Mouse (Mus musculus) kidney, adult 11 months (tissue): ENCODE results near the gene Abcd3.

Experiments
- DNase-seq: peaks from one replicate; pipeline ENCODE4 v3.0.0; 2022

Abcd3 gene

DNA sequence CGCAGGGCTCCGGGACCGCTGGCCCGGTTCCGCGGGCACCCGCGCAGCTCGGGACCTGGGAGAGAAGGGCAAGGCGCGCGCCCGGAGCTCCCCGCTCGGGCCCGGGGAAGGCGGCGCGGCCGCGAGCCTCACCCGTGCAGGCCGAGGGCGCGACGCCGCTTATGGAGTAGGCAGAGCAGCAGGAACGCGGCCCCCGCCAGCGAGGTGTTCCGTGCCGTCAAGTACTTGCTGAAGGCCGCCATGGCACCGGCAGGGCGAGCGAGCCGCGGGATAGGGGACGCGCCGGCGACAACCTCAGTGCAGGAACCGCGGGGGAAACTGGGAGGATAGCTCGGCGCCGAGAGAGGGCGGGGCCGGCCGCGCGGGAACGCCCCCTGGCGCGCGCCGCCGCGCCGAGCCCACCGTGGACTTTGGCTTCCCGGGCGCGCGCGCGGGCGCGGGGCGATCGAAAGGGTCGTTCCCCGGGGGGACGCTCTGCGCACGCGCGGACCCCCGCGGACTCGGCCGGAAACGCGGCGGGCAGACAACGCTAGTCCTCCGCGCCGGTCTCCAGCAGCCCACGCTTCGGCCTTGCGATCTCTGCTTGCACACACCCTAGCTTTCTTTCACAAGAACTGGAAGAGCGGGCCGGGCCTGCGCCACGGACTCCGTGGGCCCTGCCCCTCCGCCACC lies at the start of gene Abcd3:
Abcd3 (minus strand) TSS at position 426 of the 672 bp plus-strand sequence.
- peak; percentile 88 for DNase-seq

DNA sequence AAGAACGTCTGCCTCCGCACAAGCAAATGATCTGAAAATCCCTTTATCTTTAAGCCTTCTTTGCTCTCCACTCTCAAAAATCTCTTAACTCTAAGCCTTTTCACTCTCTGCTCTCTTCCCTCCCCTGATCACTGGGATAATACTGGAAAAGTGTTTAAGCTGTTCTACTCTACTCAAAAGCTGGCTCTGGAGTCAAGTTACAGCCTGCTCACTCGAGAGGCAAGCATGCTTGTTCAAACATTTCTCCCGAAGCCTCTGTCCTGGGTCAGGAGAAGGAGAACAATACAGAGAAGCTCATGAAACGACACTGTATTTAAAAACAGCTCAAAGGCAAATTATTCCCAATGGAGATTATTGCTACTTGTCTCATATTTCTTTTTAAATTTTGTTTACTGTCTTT lies 44.0 kb upstream of the Abcd3 start:
- no peak for DNase-seq

DNA sequence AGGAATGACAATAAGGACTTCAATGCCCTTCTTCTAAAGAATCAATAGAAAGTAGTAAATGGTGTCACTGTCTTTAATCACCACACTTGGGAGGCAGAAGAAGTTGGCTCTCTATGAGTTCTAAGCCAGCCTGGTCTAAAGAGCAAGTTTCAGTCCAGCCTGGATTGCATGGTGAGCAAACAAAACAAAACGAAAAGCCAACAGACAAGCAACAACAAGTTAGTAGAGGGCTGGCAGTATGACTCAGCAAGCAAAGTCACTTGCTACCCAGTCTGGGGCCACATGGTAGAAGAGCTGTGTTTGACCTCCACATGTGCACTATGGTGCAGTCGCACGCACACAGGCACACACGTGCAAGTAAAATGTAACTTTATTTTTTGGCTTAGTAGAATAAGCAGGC lies 41.0 kb upstream of the Abcd3 start:
- no peak for DNase-seq

DNA sequence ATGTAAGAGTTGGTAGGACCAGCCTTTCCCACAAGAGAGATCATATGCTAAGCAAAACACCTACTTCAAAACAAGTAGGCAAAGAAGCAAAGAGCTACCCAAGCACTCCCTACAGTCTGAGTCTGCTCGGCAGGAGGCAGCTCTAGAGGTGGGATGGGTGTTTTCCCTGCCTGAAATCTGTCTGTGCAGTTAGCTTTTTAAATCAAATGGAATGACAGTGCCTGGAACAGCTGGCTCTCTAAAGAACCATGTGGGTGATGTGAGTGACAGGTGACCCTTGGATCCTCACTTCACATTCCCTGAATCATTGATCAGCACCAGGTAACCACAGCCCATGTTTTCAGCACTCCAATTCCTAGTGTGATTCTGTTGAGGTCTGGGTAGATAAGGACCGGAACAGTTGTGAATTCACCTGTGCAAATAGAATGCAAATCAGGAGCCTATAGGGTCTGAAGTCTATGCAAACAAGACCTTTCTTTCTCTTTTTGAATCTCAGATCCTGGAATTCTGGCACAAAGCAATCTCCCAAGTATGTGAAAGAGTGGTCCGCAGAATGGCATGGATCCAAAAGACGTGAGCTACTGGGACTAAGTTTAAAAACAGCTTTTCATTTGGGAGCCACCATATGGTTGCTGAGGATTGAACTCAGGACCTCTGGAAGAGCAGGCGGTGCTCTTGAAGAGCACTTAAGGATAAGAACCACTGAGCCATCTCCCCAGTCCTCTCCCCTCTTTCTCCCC lies 38.8 kb upstream of the Abcd3 start:
- DNase-seq = peak; percentile 75

DNA sequence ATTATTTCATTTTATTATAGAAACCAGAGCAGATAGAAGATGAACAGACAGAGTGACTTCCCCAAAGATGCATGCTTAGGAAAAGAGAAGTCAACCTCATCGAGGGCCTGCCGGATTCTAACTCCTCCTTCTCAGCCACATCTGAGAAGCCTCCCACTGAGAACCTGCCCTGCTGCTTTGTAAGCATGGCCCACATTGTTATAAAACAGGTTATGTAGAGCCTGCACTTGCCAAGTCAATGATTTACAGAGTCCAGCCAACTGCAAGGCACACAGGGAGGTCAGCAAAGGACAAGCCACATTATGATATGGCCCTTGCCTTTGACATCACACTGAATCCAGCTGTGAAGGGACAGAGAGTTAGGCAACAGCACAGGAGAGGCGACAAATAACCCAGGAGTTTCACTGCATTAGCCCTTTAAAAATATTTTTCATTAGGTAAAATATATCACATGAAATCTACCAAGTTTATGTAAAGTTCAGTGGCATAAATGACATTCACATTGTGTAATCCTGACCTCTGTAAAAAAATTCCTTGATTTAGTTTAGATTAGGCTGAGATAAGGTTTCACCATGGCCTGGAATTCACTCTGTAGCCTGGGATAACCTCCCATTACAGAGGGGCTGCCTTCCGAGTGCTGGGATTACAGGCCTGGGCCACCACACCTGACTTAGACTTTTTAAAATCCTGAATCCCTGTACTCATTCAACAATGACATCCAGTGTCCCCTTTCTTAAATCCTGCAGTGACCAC lies 37.1 kb upstream of the Abcd3 start:
- peak; percentile 94 for DNase-seq

GRCm38 (mm10) chr3:121851006-121851405 lies 35.9 kb upstream of the Abcd3 start:
- no peak for DNase-seq

DNA sequence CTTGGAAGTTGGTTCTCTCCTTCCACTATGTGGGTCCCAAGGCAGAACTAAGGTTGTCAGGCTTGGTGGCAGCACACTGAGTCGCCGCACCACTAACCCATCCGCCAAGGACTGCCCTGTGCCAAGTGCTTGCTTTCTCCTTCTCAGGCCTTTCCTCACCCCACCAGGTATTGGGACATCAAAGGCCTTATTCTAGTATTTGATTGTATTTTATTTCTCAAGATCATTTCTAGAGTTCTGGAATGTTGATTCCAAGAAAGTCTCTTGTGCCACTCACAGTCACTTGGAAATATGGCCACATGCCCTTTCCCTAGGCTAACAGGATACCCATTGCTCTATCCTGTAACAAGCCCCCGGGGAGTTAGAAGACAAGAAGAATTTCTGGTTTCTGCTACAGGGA lies 35.3 kb upstream of the Abcd3 start:
- DNase-seq = no peak

DNA sequence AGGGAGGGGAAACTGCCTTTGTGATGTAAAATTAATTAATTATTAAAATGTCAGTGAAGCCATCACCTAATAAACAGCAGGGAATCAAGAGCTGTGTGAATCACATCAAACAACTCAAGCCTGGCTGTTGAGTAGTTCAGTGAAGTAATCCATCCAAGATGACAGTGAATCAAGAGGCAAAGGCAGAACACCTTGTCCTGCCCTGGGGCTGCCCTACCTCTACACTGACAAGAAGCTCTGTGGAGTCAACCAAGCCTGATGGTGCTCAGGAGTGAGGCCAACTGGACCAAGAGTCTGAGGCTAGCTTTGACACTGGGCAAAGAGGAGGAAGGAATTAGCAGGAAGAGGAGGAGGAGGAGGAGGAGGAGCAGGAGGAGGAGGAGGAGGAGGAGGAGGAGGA lies 32.2 kb upstream of the Abcd3 start:
- DNase-seq = no peak

DNA sequence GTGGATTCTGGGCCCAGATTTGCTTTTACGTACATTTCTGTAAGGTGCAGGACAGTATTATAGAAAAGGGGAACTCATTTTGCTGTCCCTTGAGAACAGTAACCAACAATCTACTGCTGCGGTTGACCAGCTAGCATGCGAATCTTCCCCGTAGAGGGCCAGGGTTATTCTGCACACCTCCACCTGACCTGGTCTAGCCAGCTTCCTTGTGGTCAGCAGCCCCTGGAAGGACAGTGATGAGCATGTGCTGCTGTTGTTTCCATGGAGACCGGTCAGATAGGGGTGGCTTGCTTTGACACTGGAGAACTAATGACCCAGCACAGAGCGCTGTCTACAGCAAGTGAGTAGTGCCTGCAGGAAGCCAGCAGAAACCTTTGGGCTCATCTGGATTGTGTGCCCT lies 29.6 kb upstream of the Abcd3 start:
- DNase-seq = no peak

DNA sequence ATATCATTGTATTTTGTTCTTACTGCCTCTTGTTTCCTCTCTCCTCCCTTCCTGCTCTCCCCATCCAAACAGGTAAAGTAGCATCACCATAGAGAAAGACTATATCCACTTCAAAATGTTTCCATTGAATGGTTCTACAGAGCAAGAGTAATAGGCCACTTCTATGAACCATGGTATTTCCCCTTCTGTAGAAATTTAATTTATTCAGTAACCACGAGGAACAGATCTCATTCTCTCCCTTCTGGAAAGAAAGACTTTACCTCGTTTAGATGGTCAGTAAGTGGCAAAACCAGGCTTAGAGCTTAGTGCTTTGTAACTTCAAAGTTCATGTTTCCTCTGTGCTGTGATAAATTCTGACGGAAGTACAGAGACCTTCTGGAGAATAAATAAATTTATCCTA lies 28.9 kb upstream of the Abcd3 start:
- DNase-seq = no peak

GRCm38 (mm10) chr3:121843254-121843653 lies 28.2 kb upstream of the Abcd3 start:
- no peak for DNase-seq

DNA sequence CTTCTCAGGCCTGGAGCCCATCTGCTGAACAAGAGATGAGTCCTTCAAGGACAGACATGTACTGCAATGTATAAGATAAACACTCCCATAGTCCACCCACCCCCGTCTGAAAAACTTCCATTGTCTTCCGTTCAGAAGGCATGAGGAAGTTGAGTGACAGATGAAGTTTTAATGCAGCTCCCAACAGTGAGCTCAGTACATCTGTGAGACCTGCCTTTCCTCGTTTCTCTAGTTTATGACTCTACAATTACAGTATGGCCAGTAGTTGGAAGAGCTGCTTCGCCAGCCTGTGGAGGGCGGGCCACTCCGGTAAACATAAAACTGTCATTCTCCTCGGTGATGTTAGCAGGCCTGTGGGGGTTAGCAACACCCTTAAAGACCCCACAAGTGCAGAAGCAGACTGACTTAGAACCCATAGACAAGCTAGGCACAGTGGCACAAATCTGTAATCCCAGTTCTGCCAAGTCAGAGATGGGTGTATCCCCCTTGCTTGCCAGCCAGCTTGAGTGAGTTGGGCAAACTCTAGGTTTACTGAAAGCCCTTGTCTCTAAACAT lies 27.3 kb upstream of the Abcd3 start:
- DNase-seq = no peak

DNA sequence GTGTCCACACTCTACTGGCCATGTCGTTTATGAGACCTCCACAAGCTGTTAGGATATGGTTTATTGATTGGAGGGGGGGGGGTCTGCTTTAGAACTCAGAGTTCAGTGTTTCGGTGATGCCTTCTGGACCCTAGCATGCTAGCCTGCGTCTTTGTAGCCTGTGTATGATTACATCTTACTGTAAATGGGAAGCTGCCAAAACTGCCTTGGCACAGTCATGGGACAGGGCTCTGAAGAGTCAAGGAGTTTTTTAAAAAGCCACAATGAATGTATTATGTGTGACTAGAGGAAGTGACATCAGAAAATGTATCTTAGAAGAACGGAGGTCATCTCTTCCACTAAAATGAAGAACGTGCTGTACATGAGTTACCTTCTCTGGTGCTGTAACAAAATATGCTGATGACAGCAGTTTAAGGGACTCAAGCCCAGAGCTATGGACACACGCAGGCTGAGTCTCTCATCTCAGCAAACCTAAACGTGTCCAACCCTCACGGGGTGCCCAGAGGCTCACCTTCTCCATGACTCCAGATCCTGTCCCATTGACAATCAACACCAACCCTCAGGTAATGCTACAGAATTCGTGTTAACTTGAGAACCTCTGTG lies 26.4 kb upstream of the Abcd3 start:
- no peak for DNase-seq

DNA sequence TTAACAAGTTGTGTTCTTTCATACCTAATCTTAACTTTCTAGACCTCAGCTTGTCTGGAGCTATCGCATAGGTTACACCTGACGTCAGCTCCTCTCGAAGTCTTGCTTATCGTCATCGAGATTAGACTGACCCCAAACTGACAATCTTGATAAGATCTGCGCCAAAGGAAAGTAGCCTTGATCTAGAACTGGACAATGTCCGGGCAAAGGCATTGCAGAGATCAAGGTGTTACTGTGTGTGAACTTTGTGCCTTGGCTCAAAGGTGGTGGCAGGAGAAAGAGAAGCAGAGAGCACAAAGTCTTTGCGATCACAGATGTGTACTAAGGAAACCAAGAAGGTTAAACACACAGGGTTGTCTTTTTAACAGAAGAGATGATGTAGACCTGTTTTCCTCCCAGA lies 25.2 kb upstream of the Abcd3 start:
- peak; percentile 42 for DNase-seq

- no peak for DNase-seq
Observed at GRCm38 (mm10) chr3:121834732-121835131, 19.6 kb upstream of the Abcd3 start.

- DNase-seq = peak; percentile 22
Observed at GRCm38 (mm10) chr3:121834250-121834649, 19.1 kb upstream of the Abcd3 start.

GRCm38 (mm10) chr3:121825092-121825491 lies 10.0 kb upstream of the Abcd3 start:
- DNase-seq = no peak

- DNase-seq = no peak
Observed at GRCm38 (mm10) chr3:121824319-121824718, 9.2 kb upstream of the Abcd3 start.

DNA sequence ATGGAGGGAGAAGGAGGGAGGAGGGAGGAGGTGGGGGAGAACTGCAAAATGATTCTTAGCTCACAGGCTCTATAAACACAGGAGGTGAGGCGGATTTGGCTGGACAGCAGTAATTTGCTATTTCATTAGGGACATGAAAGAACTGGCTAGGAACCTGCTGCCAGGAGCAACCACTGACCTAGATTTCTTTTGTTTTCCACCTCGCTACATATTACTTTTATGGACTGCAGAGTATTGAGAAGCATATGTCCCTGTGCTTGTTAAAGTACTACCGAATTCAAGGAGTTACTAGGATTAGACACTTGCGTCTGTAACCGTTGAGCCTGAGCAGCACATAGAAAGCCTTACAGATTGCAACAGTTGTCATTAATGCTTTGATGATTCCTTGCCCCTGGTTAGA lies 7.5 kb upstream of the Abcd3 start:
- DNase-seq = no peak

GRCm38 (mm10) chr3:121821559-121822143 lies 6.5 kb upstream of the Abcd3 start:
- DNase-seq = no peak

GRCm38 (mm10) chr3:121819693-121820200 lies 4.6 kb upstream of the Abcd3 start:
- no peak for DNase-seq

- no peak for DNase-seq
Observed at GRCm38 (mm10) chr3:121818736-121819396, 3.8 kb upstream of the Abcd3 start.
